Mouse (Mus musculus): ENCODE results near the gene Sgpp1.
"Not testable (repeated sequence)": the region's sequence is repeated elsewhere in the genome, so short reads cannot be mapped to it uniquely, and the experiment has no call there.

The Sgpp1 gene

GRCm38 (mm10) chr12:75731927-75732443 lies 3.5 kb downstream of the Sgpp1 start:
- DNase-seq (ENCODE audit: low spot score in 2 of 2), result no peak

- DNase-seq (ENCODE audit: low spot score in 2 of 2), result no peak
Observed at GRCm38 (mm10) chr12:75731508-75731907, 4.0 kb downstream of the Sgpp1 start.

GRCm38 (mm10) chr12:75730458-75730857 lies 5.1 kb downstream of the Sgpp1 start:
- no peak for DNase-seq (ENCODE audit: low spot score in 2 of 2)

GRCm38 (mm10) chr12:75729876-75730275 lies 5.7 kb downstream of the Sgpp1 start:
- no peak for DNase-seq (ENCODE audit: low spot score in 2 of 2)

GRCm38 (mm10) chr12:75727333-75728125 lies 8.0 kb downstream of the Sgpp1 start:
- peak in 1 of 2 experiments; percentile 17 for DNase-seq (ENCODE audit: low spot score in 2 of 2)

- peak in 1 of 2 experiments; percentile 17 for DNase-seq (ENCODE audit: low spot score in 2 of 2)
Observed at GRCm38 (mm10) chr12:75726349-75726861, 9.1 kb downstream of the Sgpp1 start.

- no peak for DNase-seq (ENCODE audit: low spot score in 2 of 2)
Observed at GRCm38 (mm10) chr12:75724621-75725324, 10.8 kb downstream of the Sgpp1 start.

- DNase-seq (ENCODE audit: low spot score in 2 of 2), result no peak
Observed at GRCm38 (mm10) chr12:75723839-75724463, 11.6 kb downstream of the Sgpp1 start.

GRCm38 (mm10) chr12:75721941-75722340 lies 13.6 kb downstream of the Sgpp1 start:
- no peak for DNase-seq (ENCODE audit: low spot score in 2 of 2)

GRCm38 (mm10) chr12:75721006-75721405 lies 14.5 kb downstream of the Sgpp1 start:
- DNase-seq (ENCODE audit: low spot score in 2 of 2), result no peak

- no peak for DNase-seq (ENCODE audit: low spot score in 2 of 2)
Observed at GRCm38 (mm10) chr12:75713596-75713995, 21.9 kb downstream of the Sgpp1 start.

GRCm38 (mm10) chr12:75712905-75713304 lies 22.6 kb downstream of the Sgpp1 start:
- DNase-seq (ENCODE audit: low spot score in 2 of 2), result not testable (repeated sequence)

- DNase-seq (ENCODE audit: low spot score in 2 of 2), result no peak
Observed at GRCm38 (mm10) chr12:75710596-75711376, 24.7 kb downstream of the Sgpp1 start.

GRCm38 (mm10) chr12:75709506-75709905 lies 26.0 kb downstream of the Sgpp1 start:
- no peak for DNase-seq (ENCODE audit: low spot score in 2 of 2)

- DNase-seq (ENCODE audit: low spot score in 2 of 2), result no peak
Observed at GRCm38 (mm10) chr12:75706670-75707069, 28.9 kb downstream of the Sgpp1 start.

GRCm38 (mm10) chr12:75702739-75703122 lies 32.8 kb downstream of the Sgpp1 start:
- DNase-seq (ENCODE audit: low spot score in 2 of 2), result no peak

- DNase-seq (ENCODE audit: low spot score in 2 of 2), result no peak
Observed at GRCm38 (mm10) chr12:75702084-75702738, 33.3 kb downstream of the Sgpp1 start.

- no peak for DNase-seq (ENCODE audit: low spot score in 2 of 2)
Observed at GRCm38 (mm10) chr12:75701173-75702083, 34.1 kb downstream of the Sgpp1 start.

GRCm38 (mm10) chr12:75698692-75699091 lies 36.8 kb downstream of the Sgpp1 start:
- DNase-seq (ENCODE audit: low spot score in 2 of 2), result no peak

GRCm38 (mm10) chr12:75695845-75696244 lies 39.7 kb downstream of the Sgpp1 start:
- not testable (repeated sequence) for DNase-seq (ENCODE audit: low spot score in 2 of 2)
